Mouse (Mus musculus) forebrain, embryonic 10.5 days (tissue): ENCODE measurements at regions not wholly inside any gene's neighbourhood (a gene's known extent, or its start where the extent isn't known, plus 50 kb on each side); places are given as distances from the start of the nearest gene placed in this dataset.

Experiments used
- DNase-seq: peaks from one replicate; pipeline ENCODE4 v3.0.0-alpha.2; 2017; ENCODE audit warnings: low spot score; ENCODE audit errors: extremely low spot score
- H3K27ac ChIP-seq: fragments of 300-500 bp; sonication (generic); 2 replicates; pipeline ENCODE4 v1.5.1; 2016; ENCODE audit warnings: mild to moderate bottlenecking
- H3K27me3 ChIP-seq: fragments of 300-500 bp; sonication (generic); 2 replicates; pipeline ENCODE4 v1.6.1; 2016; ENCODE audit warnings: mild to moderate bottlenecking; ENCODE audit not compliant: poor library complexity, severe bottlenecking
- H3K36me3 ChIP-seq: fragments of 300-500 bp; sonication (generic); replicated peaks from 2 replicates; pipeline ENCODE4 v1.6.1; 2016; ENCODE audit warnings: mild to moderate bottlenecking, moderate library complexity
- H3K4me1 ChIP-seq: fragments of 300-500 bp; sonication (generic); 2 replicates; pipeline ENCODE4 v1.6.1; 2016
- H3K4me3 ChIP-seq: fragments of 300-500 bp; sonication (generic); 2 replicates; pipeline ENCODE4 v1.5.1; 2016; ENCODE audit warnings: mild to moderate bottlenecking, moderate library complexity
- H3K9me3 ChIP-seq: fragments of 300-500 bp; sonication (generic); 2 replicates; pipeline ENCODE4 v1.6.1; 2016; ENCODE audit warnings: mild to moderate bottlenecking, moderate library complexity
- WGBS: fragments of 180-500 bp; shearing (Covaris S2); methylation state at CpG from one replicate; pipeline ENCODE4 v1.1.7; 2016; 5-methylcytosine and 5-hydroxymethylcytosine counted together

DNA sequence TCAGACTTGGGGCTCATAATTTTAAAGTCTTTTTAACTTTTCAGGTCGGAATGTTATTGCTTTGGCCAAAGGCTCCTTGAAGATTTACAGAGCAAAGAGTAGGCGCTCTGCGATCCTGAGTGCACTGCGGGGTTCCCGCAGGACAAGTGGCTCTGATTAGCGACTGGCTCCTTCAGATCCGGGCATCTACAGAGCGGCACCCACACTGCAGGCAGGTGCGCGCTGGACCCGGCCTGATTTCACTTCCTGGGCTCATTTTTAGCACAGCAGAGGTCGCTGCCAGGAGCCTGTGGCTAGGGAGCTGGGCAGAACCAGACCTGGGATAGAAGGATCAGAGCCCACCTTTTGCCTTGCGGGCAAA lies 156.6 kb downstream of the Matn1 start:
- DNase-seq: no peak
- Histone ChIP-seq H3K9me3 (no peaks in the 10 kb centered on the region), H3K4me1 (peaks cover 31% of the 10 kb centered on the region), H3K4me3 (peak overlapping the region; percentile 41), H3K27ac (peak overlapping the region; percentile 77), H3K36me3 (no peaks in the 10 kb centered on the region), H3K27me3 (peaks cover 11% of the 10 kb centered on the region; the same call in 1 of the 2 replicates)
- WGBS: 14% methylated on average over 13 of the region's 13 CpGs

- Histone ChIP-seq H3K36me3 (no peaks in the 10 kb centered on the region), H3K27ac (0 out of 2 replicates have a peak overlapping the region, but pooled peaks have one; percentile 16), H3K4me3 (no peak overlapping the region), H3K27me3 (peaks cover 11% of the 10 kb centered on the region; the same call in 1 of the 2 replicates), H3K9me3 (no peaks in the 10 kb centered on the region), H3K4me1 (peaks cover 30% of the 10 kb centered on the region)
- WGBS: 86% methylated on average over 4 of the region's 4 CpGs
- DNase-seq: no peak
These were observed 158.0 kb downstream of the Matn1 start for GRCm38 (mm10) chr4:131102163-131102562.

DNA sequence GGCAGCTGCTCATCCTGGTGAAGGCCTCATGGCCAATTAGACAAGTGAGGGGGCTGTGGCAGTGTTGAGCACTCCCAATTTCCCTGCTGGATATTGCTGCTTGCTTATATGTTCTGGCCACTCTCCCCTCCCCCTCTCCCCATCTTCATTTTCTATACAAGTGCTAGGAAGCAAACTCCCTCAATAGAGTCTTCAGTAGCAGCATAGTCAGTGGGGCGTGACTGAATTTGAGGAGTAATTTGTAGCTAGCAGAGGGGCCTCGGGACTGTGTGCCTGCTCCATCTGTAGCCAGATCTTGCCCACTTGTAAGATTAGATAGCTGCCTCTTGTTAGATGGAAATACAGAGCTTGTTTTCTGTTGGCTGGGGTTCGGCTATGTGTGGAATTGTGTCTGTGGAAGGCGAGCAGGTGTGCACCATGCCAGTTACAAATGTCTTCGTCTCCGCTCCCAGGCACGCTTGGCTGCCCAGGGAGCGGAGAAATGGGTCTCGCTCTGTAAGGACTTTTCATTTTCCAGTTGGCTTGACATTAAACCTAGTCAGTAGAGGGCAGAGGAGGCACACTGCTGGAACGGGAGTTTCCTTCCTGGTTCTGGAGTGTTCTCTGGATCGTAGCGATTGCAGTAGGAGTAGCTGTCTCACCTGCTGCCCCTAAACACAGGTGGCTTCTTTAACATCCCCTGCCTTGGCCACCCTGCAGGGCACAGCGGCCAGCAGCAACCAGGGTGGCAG lies 163.1 kb downstream of the Matn1 start:
- H3K4me1 ChIP-seq: peaks cover 24% of the 10 kb centered on the region
- no peaks in the 10 kb centered on the region for H3K9me3 ChIP-seq
- H3K27me3 ChIP-seq: peaks cover 17% of the 10 kb centered on the region
- H3K36me3 ChIP-seq: no peaks in the 10 kb centered on the region
- 55% methylated on average over 13 of the region's 13 CpGs for WGBS
- H3K4me3 ChIP-seq: no peak overlapping the region
- H3K27ac ChIP-seq: peak overlapping the region; percentile 66
- no peak for DNase-seq

- 74% methylated on average over 6 of the region's 6 CpGs for WGBS
- peaks cover 23% of the 10 kb centered on the region for H3K4me1 ChIP-seq
- DNase-seq: no peak
- no peak overlapping the region for H3K27ac ChIP-seq
- H3K4me3 ChIP-seq: no peak overlapping the region
- no peaks in the 10 kb centered on the region for H3K36me3 ChIP-seq
- H3K27me3 ChIP-seq: peaks cover 12% of the 10 kb centered on the region
- no peaks in the 10 kb centered on the region for H3K9me3 ChIP-seq
These were observed 168.4 kb downstream of the Matn1 start for GRCm38 (mm10) chr4:131112536-131112935.

DNA sequence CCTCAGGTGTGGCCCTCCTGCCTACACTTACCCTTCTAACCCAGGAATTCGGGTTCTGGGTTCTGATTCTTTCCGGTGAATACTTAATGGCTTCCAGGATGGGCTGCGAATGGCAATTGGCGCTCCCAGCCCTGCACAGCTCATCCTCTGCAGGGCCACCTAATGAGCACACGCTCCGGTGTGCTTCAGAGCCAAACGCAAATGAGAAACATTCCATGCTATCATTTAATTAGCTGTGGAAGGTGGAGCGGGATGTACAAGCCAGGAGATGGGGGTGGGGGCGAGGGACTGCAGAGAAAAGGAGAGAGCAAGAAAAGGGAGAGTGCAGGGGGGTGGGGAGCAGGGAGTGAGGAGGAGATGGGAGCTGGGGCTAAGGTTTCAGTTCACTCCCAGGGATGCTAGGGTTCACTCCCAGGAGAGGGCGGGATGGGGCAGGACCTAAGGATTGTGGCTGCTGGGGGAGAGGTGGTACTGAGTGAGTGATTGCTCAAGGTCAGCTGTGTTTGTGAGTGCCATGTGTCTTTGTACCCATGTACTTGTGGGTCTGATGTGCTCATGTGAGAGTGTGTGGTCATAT lies 169.6 kb downstream of the Matn1 start:
- Histone ChIP-seq H3K4me1 (peaks cover 29% of the 10 kb centered on the region), H3K36me3 (no peaks in the 10 kb centered on the region), H3K27me3 (peaks cover 7% of the 10 kb centered on the region), H3K9me3 (no peaks in the 10 kb centered on the region), H3K4me3 (no peak overlapping the region), H3K27ac (no peak overlapping the region)
- 36% methylated on average over 10 of the region's 10 CpGs for WGBS
- DNase-seq: no peak

DNA sequence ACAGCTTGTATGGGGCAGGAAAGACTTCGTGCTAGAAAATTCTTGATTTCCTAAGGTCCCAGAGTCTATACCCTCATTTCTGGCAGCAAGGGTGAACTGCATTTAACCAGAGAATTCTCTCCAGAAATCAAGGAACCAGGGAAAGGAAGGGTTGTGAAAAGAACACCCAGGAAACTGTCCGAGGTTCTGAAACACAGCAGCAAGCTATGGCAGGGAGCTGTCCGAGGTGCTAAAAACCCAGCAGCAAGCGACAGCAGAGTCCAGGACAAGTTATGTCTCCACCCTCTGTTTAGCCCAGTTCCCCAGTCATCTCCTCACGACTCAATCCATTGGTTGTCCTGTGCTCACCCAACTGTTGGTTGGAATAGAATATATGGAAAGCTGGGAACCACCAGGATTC lies 171.1 kb downstream of the Matn1 start:
- no peaks in the 10 kb centered on the region for H3K9me3 ChIP-seq
- DNase-seq: peak; percentile 72
- WGBS: 10% methylated on average over 5 of the region's 5 CpGs
- no peak overlapping the region for H3K4me3 ChIP-seq
- no peak overlapping the region for H3K27ac ChIP-seq
- no peaks in the 10 kb centered on the region for H3K27me3 ChIP-seq
- H3K4me1 ChIP-seq: peaks cover 34% of the 10 kb centered on the region
- no peaks in the 10 kb centered on the region for H3K36me3 ChIP-seq

GRCm38 (mm10) chr4:131118586-131118985 lies 174.4 kb downstream of the Matn1 start:
- peaks cover 28% of the 10 kb centered on the region for H3K4me1 ChIP-seq
- H3K36me3 ChIP-seq: no peaks in the 10 kb centered on the region
- H3K9me3 ChIP-seq: no peaks in the 10 kb centered on the region
- no peak overlapping the region for H3K4me3 ChIP-seq
- no peak for DNase-seq
- no peaks in the 10 kb centered on the region for H3K27me3 ChIP-seq
- WGBS: 45% methylated on average over 4 of the region's 4 CpGs
- H3K27ac ChIP-seq: no peak overlapping the region

GRCm38 (mm10) chr4:131119621-131120020 lies 175.4 kb downstream of the Matn1 start:
- no peak overlapping the region for H3K27ac ChIP-seq
- no peak overlapping the region for H3K4me3 ChIP-seq
- WGBS: 91% methylated on average over 2 of the region's 2 CpGs
- H3K4me1 ChIP-seq: peaks cover 19% of the 10 kb centered on the region
- DNase-seq: no peak
- H3K36me3 ChIP-seq: no peaks in the 10 kb centered on the region
- no peaks in the 10 kb centered on the region for H3K27me3 ChIP-seq
- no peaks in the 10 kb centered on the region for H3K9me3 ChIP-seq

GRCm38 (mm10) chr4:131120680-131121079 lies 176.5 kb downstream of the Matn1 start:
- Histone ChIP-seq H3K4me1 (peaks cover 26% of the 10 kb centered on the region), H3K4me3 (no peak overlapping the region), H3K27me3 (no peaks in the 10 kb centered on the region), H3K36me3 (no peaks in the 10 kb centered on the region), H3K27ac (no peak overlapping the region), H3K9me3 (no peaks in the 10 kb centered on the region)
- DNase-seq: no peak
- WGBS: 89% methylated on average over 5 of the region's 5 CpGs

GRCm38 (mm10) chr4:131125975-131126374 lies 181.8 kb downstream of the Matn1 start:
- Histone ChIP-seq H3K27me3 (no peaks in the 10 kb centered on the region; the same call in 1 of the 2 replicates), H3K9me3 (no peaks in the 10 kb centered on the region), H3K36me3 (no peaks in the 10 kb centered on the region), H3K4me3 (no peak overlapping the region), H3K4me1 (peaks cover 26% of the 10 kb centered on the region), H3K27ac (no peak overlapping the region)
- WGBS: 33% methylated on average over 7 of the region's 7 CpGs
- DNase-seq: no peak

GRCm38 (mm10) chr4:131126901-131127300 lies 182.7 kb downstream of the Matn1 start:
- peaks cover 28% of the 10 kb centered on the region for H3K4me1 ChIP-seq
- H3K36me3 ChIP-seq: no peaks in the 10 kb centered on the region
- 0 out of 2 replicates have a peak overlapping the region, but pooled peaks have one; percentile 11 for H3K27ac ChIP-seq
- H3K27me3 ChIP-seq: no peaks in the 10 kb centered on the region; the same call in 1 of the 2 replicates
- no peaks in the 10 kb centered on the region for H3K9me3 ChIP-seq
- 87% methylated on average over 6 of the region's 6 CpGs for WGBS
- DNase-seq: no peak
- H3K4me3 ChIP-seq: no peak overlapping the region

DNA sequence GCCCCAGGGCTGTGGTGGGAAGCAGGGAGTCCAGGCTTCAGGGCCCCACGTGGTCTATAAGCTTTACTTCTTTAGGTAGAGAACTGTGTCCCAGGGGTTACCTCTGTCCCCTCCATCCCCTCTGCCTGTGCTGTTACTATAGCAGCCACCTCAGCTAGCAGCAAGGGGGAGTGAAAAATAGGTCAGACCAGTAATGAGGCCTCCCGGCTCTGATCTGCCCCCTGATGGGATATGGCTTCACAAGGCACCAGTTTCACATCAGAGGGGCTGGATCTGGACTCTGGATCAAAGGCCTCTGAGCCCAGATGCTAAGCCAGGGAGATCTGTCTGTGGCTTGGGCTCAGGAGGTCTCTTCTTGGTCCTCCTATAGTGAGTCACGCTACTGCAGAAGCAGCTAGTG lies 184.5 kb downstream of the Matn1 start:
- peak overlapping the region; percentile 1; the same call in 1 of the 2 replicates for H3K27ac ChIP-seq
- no peak for DNase-seq

GRCm38 (mm10) chr4:131132201-131132600 lies 188.0 kb downstream of the Matn1 start:
- H3K4me3 ChIP-seq: no peak overlapping the region
- DNase-seq: no peak
- 33% methylated on average over 1 of the region's 1 CpGs for WGBS

More for the DNA sequence above, 184.5 kb downstream of the Matn1 start:
- WGBS: 32% methylated on average over 3 of the region's 3 CpGs
- Histone ChIP-seq H3K36me3 (no peaks in the 10 kb centered on the region), H3K4me1 (peaks cover 42% of the 10 kb centered on the region), H3K4me3 (no peak overlapping the region), H3K9me3 (no peaks in the 10 kb centered on the region), H3K27me3 (peaks cover 16% of the 10 kb centered on the region)

More at GRCm38 (mm10) chr4:131132201-131132600, 188.0 kb downstream of the Matn1 start:
- Histone ChIP-seq H3K27ac (peak overlapping the region; percentile 48), H3K27me3 (peaks cover 16% of the 10 kb centered on the region), H3K4me1 (peaks cover 31% of the 10 kb centered on the region), H3K36me3 (no peaks in the 10 kb centered on the region), H3K9me3 (no peaks in the 10 kb centered on the region)
